Mouse (Mus musculus): ENCODE measurements around the gene Ppm1n. TPM values are rescaled to one million over a fixed set of nuclear protein-coding genes. Genes with fewer than 3 reads are reported as not detected.

Gene Ppm1n
- polyA plus RNA-seq, 1 experiment from 2014 or later = not detected

GRCm38 (mm10) chr7:19239986-19240385 lies 39.9 kb downstream of the Ppm1n start:
- DNase-seq (ENCODE audit: low spot score) = no peak
- Histone ChIP-seq H3K27ac (ENCODE audit: low read length) (no peak overlapping the region), H3K9ac (replicated peaks; ENCODE audit: low read depth) (no peak overlapping the region), H3K4me3 (ENCODE audit: low read depth, low read length) (no peak overlapping the region), H3K4me1 (ENCODE audit: insufficient read depth, low read depth, low read length) (no peaks in the 10 kb centered on the region), H3K4me2 (replicated peaks; ENCODE audit: low read depth, low read length) (no peak overlapping the region), H3K36me3 (ENCODE audit: insufficient read depth, low read length) (no peaks in the 10 kb centered on the region), H3K27me3 (replicated peaks; ENCODE audit: insufficient read depth, low read length) (no peaks in the 10 kb centered on the region), H3K9me3 (ENCODE audit: low read length) (no peaks in the 10 kb centered on the region)
- TF ChIP-seq CTCF (IDR thresholded peaks at IDR 0.05) (no peak), EP300 (IDR thresholded peaks at IDR 0.05) (no peak)
- ATAC-seq = no peak
- 57% methylated on average over 2 of the region's 4 CpGs for WGBS

DNA sequence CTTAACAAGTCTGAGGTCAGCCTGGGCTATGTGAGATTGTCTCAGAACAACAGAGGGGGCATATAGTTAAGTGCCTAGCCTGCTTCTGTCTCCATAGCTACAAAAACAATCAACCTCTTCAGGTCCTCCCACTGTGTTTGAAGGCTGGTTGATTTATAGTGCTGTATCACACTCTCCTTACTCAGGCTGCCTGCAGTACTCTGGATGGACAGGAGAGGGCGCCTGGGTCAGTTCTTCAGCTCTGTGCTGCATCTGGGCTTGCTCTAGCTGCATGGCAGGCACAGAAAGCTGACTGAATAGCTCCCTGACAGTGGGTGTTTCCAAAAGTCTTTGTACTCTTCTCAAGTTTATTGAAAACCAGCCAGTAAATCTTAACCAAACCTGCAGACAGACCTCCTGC lies 40.4 kb downstream of the Ppm1n start:
- no peak overlapping the region for H3K4me3 ChIP-seq (ENCODE audit: low read depth, low read length)
- no peak overlapping the region for H3K27ac ChIP-seq (ENCODE audit: low read length)
- 0% methylated on average over 1 of the region's 1 CpGs for WGBS
- TF ChIP-seq EP300 (IDR thresholded peaks at IDR 0.05) = no peak
- TF ChIP-seq CTCF (IDR thresholded peaks at IDR 0.05) = peak; percentile 99
- H3K9ac ChIP-seq (replicated peaks; ENCODE audit: low read depth) = no peak overlapping the region
- ATAC-seq (peak; percentile 89), DNase-seq (ENCODE audit: low spot score) (peak; percentile 89)
- H3K27me3 ChIP-seq (replicated peaks; ENCODE audit: insufficient read depth, low read length) = no peaks in the 10 kb centered on the region
- H3K36me3 ChIP-seq (ENCODE audit: insufficient read depth, low read length) = no peaks in the 10 kb centered on the region
- H3K4me2 ChIP-seq (replicated peaks; ENCODE audit: low read depth, low read length) = no peak overlapping the region
- H3K4me1 ChIP-seq (ENCODE audit: insufficient read depth, low read depth, low read length) = no peaks in the 10 kb centered on the region
- H3K9me3 ChIP-seq (ENCODE audit: low read length) = no peaks in the 10 kb centered on the region

GRCm38 (mm10) chr7:19238344-19238743 lies 41.5 kb downstream of the Ppm1n start:
- no peak overlapping the region for H3K4me2 ChIP-seq (replicated peaks; ENCODE audit: low read depth, low read length)
- no peaks in the 10 kb centered on the region for H3K4me1 ChIP-seq (ENCODE audit: insufficient read depth, low read depth, low read length)
- H3K36me3 ChIP-seq (ENCODE audit: insufficient read depth, low read length) = no peaks in the 10 kb centered on the region
- ATAC-seq (peak; percentile 63), DNase-seq (ENCODE audit: low spot score) (peak; percentile 79)
- 0 out of 2 replicates have a peak overlapping the region, but pooled peaks have one; percentile 5 for H3K27ac ChIP-seq (ENCODE audit: low read length)
- no peak overlapping the region for H3K4me3 ChIP-seq (ENCODE audit: low read depth, low read length)
- 51% methylated on average over 4 of the region's 4 CpGs for WGBS
- no peaks in the 10 kb centered on the region for H3K9me3 ChIP-seq (ENCODE audit: low read length)
- H3K9ac ChIP-seq (replicated peaks; ENCODE audit: low read depth) = no peak overlapping the region
- TF ChIP-seq CTCF (IDR thresholded peaks at IDR 0.05) = no peak
- TF ChIP-seq EP300 (IDR thresholded peaks at IDR 0.05) = peak; percentile 67
- no peaks in the 10 kb centered on the region for H3K27me3 ChIP-seq (replicated peaks; ENCODE audit: insufficient read depth, low read length)

- no peak overlapping the region for H3K9ac ChIP-seq (replicated peaks; ENCODE audit: low read depth)
- H3K9me3 ChIP-seq (ENCODE audit: low read length) = no peaks in the 10 kb centered on the region
- no peak overlapping the region for H3K4me3 ChIP-seq (ENCODE audit: low read depth, low read length)
- 72% methylated on average over 2 of the region's 2 CpGs for WGBS
- H3K36me3 ChIP-seq (ENCODE audit: insufficient read depth, low read length) = no peaks in the 10 kb centered on the region
- no peaks in the 10 kb centered on the region for H3K27me3 ChIP-seq (replicated peaks; ENCODE audit: insufficient read depth, low read length)
- H3K27ac ChIP-seq (ENCODE audit: low read length) = no peak overlapping the region
- no peaks in the 10 kb centered on the region for H3K4me1 ChIP-seq (ENCODE audit: insufficient read depth, low read depth, low read length)
- no peak for TF ChIP-seq EP300 (IDR thresholded peaks at IDR 0.05)
- no peak for TF ChIP-seq CTCF (IDR thresholded peaks at IDR 0.05)
- no peak for ATAC-seq
- no peak for DNase-seq (ENCODE audit: low spot score)
- no peak overlapping the region for H3K4me2 ChIP-seq (replicated peaks; ENCODE audit: low read depth, low read length)
Measured at GRCm38 (mm10) chr7:19236411-19236810, 43.5 kb downstream of the Ppm1n start.

DNA sequence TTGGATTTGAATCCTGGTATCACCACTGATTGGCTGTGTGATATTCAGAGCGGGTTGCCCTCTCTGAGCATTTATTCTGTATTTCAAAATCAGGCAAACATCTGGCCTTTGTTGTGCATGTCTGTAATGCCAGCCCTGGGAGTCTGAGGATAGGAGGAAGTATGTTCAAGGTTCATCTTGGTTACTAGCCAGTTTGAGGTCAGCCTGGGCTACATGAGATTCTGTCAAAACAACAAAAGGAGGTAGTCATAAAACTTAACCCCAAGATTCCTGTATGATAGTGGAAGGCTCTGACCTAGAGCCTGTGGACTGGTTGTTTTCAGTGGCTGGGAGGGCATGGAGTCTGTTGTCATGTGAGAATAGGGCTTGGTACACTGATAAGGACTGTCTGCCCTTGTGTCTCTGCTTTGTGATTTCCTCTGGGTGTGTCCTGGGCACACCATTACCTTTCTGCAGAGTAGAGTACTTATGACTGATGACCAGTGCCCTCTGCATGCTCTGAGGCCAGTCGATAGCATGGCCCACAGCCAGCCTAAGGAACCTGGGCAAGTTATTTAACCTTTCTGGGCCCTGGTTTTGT lies 44.7 kb downstream of the Ppm1n start:
- Histone ChIP-seq H3K36me3 (ENCODE audit: insufficient read depth, low read length) (no peaks in the 10 kb centered on the region), H3K4me1 (ENCODE audit: insufficient read depth, low read depth, low read length) (no peaks in the 10 kb centered on the region), H3K4me3 (ENCODE audit: low read depth, low read length) (no peak overlapping the region), H3K9ac (replicated peaks; ENCODE audit: low read depth) (no peak overlapping the region), H3K27ac (ENCODE audit: low read length) (no peak overlapping the region), H3K4me2 (replicated peaks; ENCODE audit: low read depth, low read length) (no peak overlapping the region), H3K27me3 (replicated peaks; ENCODE audit: insufficient read depth, low read length) (no peaks in the 10 kb centered on the region), H3K9me3 (ENCODE audit: low read length) (no peaks in the 10 kb centered on the region)
- no peak for DNase-seq (ENCODE audit: low spot score)
- 76% methylated on average over 2 of the region's 2 CpGs for WGBS
- no peak for TF ChIP-seq EP300 (IDR thresholded peaks at IDR 0.05)
- no peak for TF ChIP-seq CTCF (IDR thresholded peaks at IDR 0.05)
- no peak for ATAC-seq

DNA sequence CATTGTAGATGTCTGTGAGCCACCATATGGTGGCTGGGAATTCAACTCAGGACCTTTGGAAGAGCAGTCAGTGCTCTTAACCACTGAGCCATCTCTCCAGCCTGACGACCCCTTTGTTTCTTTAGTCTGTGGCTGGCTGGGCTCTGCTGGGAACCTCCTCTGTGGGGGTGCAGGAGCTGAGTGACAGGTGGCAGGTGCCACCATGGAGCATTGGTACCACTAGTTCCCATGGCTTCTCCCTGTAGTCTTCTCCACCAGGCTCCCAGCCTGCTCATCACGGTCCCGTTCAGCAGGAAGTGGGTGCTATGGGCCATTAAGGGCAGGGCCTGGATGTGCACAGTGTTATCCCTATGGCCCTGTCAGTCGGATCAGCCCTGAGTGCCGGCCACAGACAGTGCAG lies 45.2 kb downstream of the Ppm1n start:
- DNase-seq (ENCODE audit: low spot score) = no peak
- Histone ChIP-seq H3K9me3 (ENCODE audit: low read length) (no peaks in the 10 kb centered on the region), H3K27me3 (replicated peaks; ENCODE audit: insufficient read depth, low read length) (no peaks in the 10 kb centered on the region), H3K9ac (replicated peaks; ENCODE audit: low read depth) (no peak overlapping the region), H3K36me3 (ENCODE audit: insufficient read depth, low read length) (no peaks in the 10 kb centered on the region), H3K4me2 (replicated peaks; ENCODE audit: low read depth, low read length) (no peak overlapping the region), H3K4me3 (ENCODE audit: low read depth, low read length) (no peak overlapping the region), H3K4me1 (ENCODE audit: insufficient read depth, low read depth, low read length) (peaks cover under 1% of the 10 kb centered on the region; the same call in 1 of the 2 replicates), H3K27ac (ENCODE audit: low read length) (no peak overlapping the region)
- TF ChIP-seq CTCF (IDR thresholded peaks at IDR 0.05) (no peak), EP300 (IDR thresholded peaks at IDR 0.05) (no peak)
- ATAC-seq = no peak
- 76% methylated on average over 5 of the region's 5 CpGs for WGBS

DNA sequence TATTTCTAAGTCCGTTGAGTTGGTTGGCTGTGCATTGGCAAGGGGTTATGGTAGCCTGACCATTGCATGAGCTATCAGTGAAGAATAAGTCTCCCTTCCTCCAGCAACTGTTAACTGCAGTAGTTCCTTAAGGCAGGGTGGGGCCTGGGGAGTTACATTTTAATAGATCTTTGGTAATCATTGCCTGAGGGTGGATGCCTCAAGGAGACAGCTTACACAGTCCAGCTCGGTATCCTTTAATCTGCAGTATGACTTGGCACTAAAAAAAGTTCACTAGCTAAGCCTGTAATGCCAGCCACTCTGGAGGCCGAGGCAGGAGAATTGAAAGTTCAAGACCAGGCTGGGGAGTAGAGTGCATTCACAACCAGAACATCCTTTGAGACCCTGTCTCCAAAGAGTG lies 48.0 kb downstream of the Ppm1n start:
- Histone ChIP-seq H3K9me3 (ENCODE audit: low read length) (no peaks in the 10 kb centered on the region), H3K27me3 (replicated peaks; ENCODE audit: insufficient read depth, low read length) (no peaks in the 10 kb centered on the region), H3K4me1 (ENCODE audit: insufficient read depth, low read depth, low read length) (peaks cover 6% of the 10 kb centered on the region), H3K36me3 (ENCODE audit: insufficient read depth, low read length) (no peaks in the 10 kb centered on the region), H3K9ac (replicated peaks; ENCODE audit: low read depth) (no peak overlapping the region), H3K4me3 (ENCODE audit: low read depth, low read length) (no peak overlapping the region), H3K4me2 (replicated peaks; ENCODE audit: low read depth, low read length) (no peak overlapping the region), H3K27ac (ENCODE audit: low read length) (no peak overlapping the region)
- no peak for ATAC-seq
- WGBS = 88% methylated on average over 3 of the region's 3 CpGs
- TF ChIP-seq EP300 (IDR thresholded peaks at IDR 0.05) (no peak), CTCF (IDR thresholded peaks at IDR 0.05) (no peak)
- no peak for DNase-seq (ENCODE audit: low spot score)
